In genomic region chr10:59556541-59556940, GRCm38 (mm10) we compare ENCODE assay signal across 25 mouse cellular contexts. TPM values are rescaled to one million over a fixed set of nuclear protein-coding genes. Genes with fewer than 3 reads are reported as not detected.
A peak's percentile ranks its signal among the peaks of the same experiment; 100 is the strongest.
DNase-seq lines count a peak whose midpoint lies in the region; ATAC-seq lines count a peak whose summit lies in the region.
"Had no signal": no experiment of that assay in that cellular context is flagged by ENCODE, and none has a peak within 500 bp of the region (broad histone marks: within the 10 kb centered on the region; RNA-seq: fewer than 3 reads in every experiment).

No protein-coding gene starts in this region.

- no peaks in the 10 kb centered on the region for H3K27me3 ChIP-seq in heart, embryonic 16.5 days (ENCODE audit: control insufficient read depth, insufficient read depth, low read length)
- no peaks in the 10 kb centered on the region for H3K27me3 ChIP-seq in heart, embryonic 11.5 days (ENCODE audit: control insufficient read depth, insufficient read depth, low read length)
- H3K27me3 ChIP-seq in limb, embryonic 10.5 days (ENCODE audit: low read depth, poor library complexity, severe bottlenecking): no peaks in the 10 kb centered on the region
- H3K27me3 ChIP-seq: CH12.LX; embryonic facial prominence, embryonic 12.5 days; forebrain, embryonic 12.5 days; intestine, embryonic 15.5 days had no signal

- no peak for ATAC-seq in heart, embryonic 16.5 days (replicated peaks; ENCODE audit: extremely low read depth, insufficient read depth, low FRiP score)
- no peak for ATAC-seq in heart, embryonic 11.5 days (replicated peaks; ENCODE audit: insufficient number of reproducible peaks, low FRiP score, low TSS enrichment)
- no peak for ATAC-seq in erythroid progenitor cell, adult 5-6 weeks (replicated peaks; ENCODE audit: low FRiP score, poor library complexity, severe bottlenecking)
- ATAC-seq: forebrain, embryonic 16.5 days; intestine, embryonic 15.5 days had no signal

- no peak overlapping the region for H3K4me2 ChIP-seq in heart, embryonic 16.5 days (ENCODE audit: low read depth, low read length)
- no peak overlapping the region for H3K4me2 ChIP-seq in heart, embryonic 11.5 days
- H3K4me2 ChIP-seq: embryonic facial prominence, embryonic 12.5 days; forebrain, embryonic 12.5 days; hindbrain, embryonic 14.5 days; intestine, embryonic 15.5 days had no signal

- H3K9ac ChIP-seq in heart, embryonic 16.5 days (ENCODE audit: low read length): no peak overlapping the region
- H3K9ac ChIP-seq in heart, embryonic 11.5 days (ENCODE audit: low read depth, low read length): no peak overlapping the region
- H3K9ac ChIP-seq: embryonic facial prominence, embryonic 12.5 days; forebrain, embryonic 12.5 days; hindbrain, embryonic 14.5 days; intestine, embryonic 15.5 days had no signal

- peaks cover 10% of the 10 kb centered on the region for H3K4me1 ChIP-seq in heart, embryonic 16.5 days (ENCODE audit: control insufficient read depth, insufficient read depth, low read length)
- H3K4me1 ChIP-seq in heart, embryonic 11.5 days (ENCODE audit: control insufficient read depth, insufficient read depth, low read length): peaks cover 11% of the 10 kb centered on the region
- H3K4me1 ChIP-seq in limb, embryonic 10.5 days: peaks cover 8% of the 10 kb centered on the region

- no peak overlapping the region for H3K4me3 ChIP-seq in heart, embryonic 16.5 days (ENCODE audit: low read length)
- no peak overlapping the region for H3K4me3 ChIP-seq in heart, embryonic 11.5 days (ENCODE audit: low read depth, low read length)
- H3K4me3 ChIP-seq in limb, embryonic 10.5 days: no peak overlapping the region
- H3K4me3 ChIP-seq: embryonic facial prominence, embryonic 12.5 days; forebrain, embryonic 12.5 days; hindbrain, embryonic 10.5 days; intestine, embryonic 15.5 days had no signal

- H3K27ac ChIP-seq in heart, embryonic 16.5 days (ENCODE audit: low read length): 0 out of 2 replicates have a peak overlapping the region, but pooled peaks have one; percentile 9
- H3K27ac ChIP-seq in heart, embryonic 11.5 days (ENCODE audit: low read depth, low read length): no peak overlapping the region
- H3K27ac ChIP-seq in limb, embryonic 10.5 days: peak overlapping the region; percentile 30; the same call in 1 of the 2 replicates
- H3K27ac ChIP-seq: embryonic facial prominence, embryonic 12.5 days; forebrain, embryonic 12.5 days; hindbrain, embryonic 10.5 days; hindbrain, embryonic 14.5 days had no signal

- H3K9me3 ChIP-seq in heart, embryonic 16.5 days (replicated peaks; ENCODE audit: control insufficient read depth, low read length): 0 out of 2 replicates have a peak, but pooled peaks cover 2% of the 10 kb centered on the region
- no peaks in the 10 kb centered on the region for H3K9me3 ChIP-seq in heart, embryonic 11.5 days (replicated peaks; ENCODE audit: control insufficient read depth, low read length)
- no peaks in the 10 kb centered on the region for H3K9me3 ChIP-seq in limb, embryonic 10.5 days (replicated peaks)
- H3K9me3 ChIP-seq: embryonic facial prominence, embryonic 12.5 days; forebrain, embryonic 12.5 days; hindbrain, embryonic 10.5 days; intestine, embryonic 15.5 days had no signal

- 20% methylated on average over 5 of the region's 5 CpGs for WGBS in heart, embryonic 16.5 days
- WGBS in heart, embryonic 11.5 days (ENCODE audit: insufficient replicate concordance): 13% methylated on average over 5 of the region's 5 CpGs
- WGBS in limb, embryonic 10.5 days: 40% methylated on average over 5 of the region's 5 CpGs

- peak; percentile 72 for DNase-seq in heart, adult 11 months
- DNase-seq in heart, adult 9 months (ENCODE audit: low spot score in 2 of 2): no peak
- no peak for DNase-seq in limb, embryonic 10.5 days (ENCODE audit: low spot score)
- DNase-seq: adrenal gland, postnatal 10 days; cerebellum, postnatal 14 days; gastrocnemius, postnatal 10 days; heart, postnatal 10 days; kidney, adult 18-20 months had no signal

- H3K36me3 ChIP-seq in heart, embryonic 16.5 days (ENCODE audit: control insufficient read depth, insufficient read depth): no peaks in the 10 kb centered on the region
- no peaks in the 10 kb centered on the region for H3K36me3 ChIP-seq in heart, embryonic 11.5 days (ENCODE audit: control insufficient read depth, insufficient read depth, low read length)
- H3K36me3 ChIP-seq in limb, embryonic 10.5 days: no peaks in the 10 kb centered on the region
- H3K36me3 ChIP-seq: embryonic facial prominence, embryonic 12.5 days; forebrain, embryonic 12.5 days; G1E; hindbrain, embryonic 10.5 days; intestine, embryonic 15.5 days had no signal

RNA-seq across cellular contexts. Expression of gene Gm10322, which starts 59.3 kb away (rescaled TPM):
- polyA plus RNA-seq in heart, embryonic 16.5 days (2015; fragmentation: Nextera tagmentation; extraction: Ambion mirVana): not detected in 2 replicates
- not detected in 2 replicates for polyA plus RNA-seq in heart, embryonic 11.5 days (2014; fragmentation: Nextera tagmentation; extraction: Ambion mirVana)
- polyA plus RNA-seq in limb, embryonic 10.5 days (2016; fragmentation: Nextera tagmentation; extraction: Ambion mirVana): not detected in 2 replicates
- not detected in 2 replicates for total RNA-seq in erythroid progenitor cell, adult 5-6 weeks (2015; ENCODE audit: low replicate concordance)
- not detected in 2 replicates for total RNA-seq in erythroid progenitor cell, adult 5-6 weeks (2017; ENCODE audit: low replicate concordance)
- total RNA-seq: adrenal gland, postnatal 10 days; adrenal gland, postnatal 4 days; CH12.LX; G1E; gastrocnemius, postnatal 10 days; gastrocnemius, postnatal 4 days; heart, adult 8-10 months; heart, postnatal 10 days had no signal
- polyA plus RNA-seq: cerebellum, adult 2 months; cortical plate, adult 2 months; embryonic facial prominence, embryonic 12.5 days; forebrain, embryonic 12.5 days; forebrain, embryonic 16.5 days; frontal cortex, adult 2 months; G1E; hindbrain, embryonic 10.5 days; hindbrain, embryonic 14.5 days; intestine, embryonic 15.5 days had no signal

RNA-seq across cellular contexts. Expression of gene Mcu, which starts 60.0 kb away (rescaled TPM):
- 22.2 and 23.8 TPM in 2 replicates for polyA plus RNA-seq in heart, embryonic 16.5 days (2015; fragmentation: Nextera tagmentation; extraction: Ambion mirVana)
- polyA plus RNA-seq in heart, embryonic 11.5 days (2014; fragmentation: Nextera tagmentation; extraction: Ambion mirVana): 27.4 and 28.5 TPM in 2 replicates
- 17.4 and 28.3 TPM in 2 replicates for polyA plus RNA-seq in limb, embryonic 10.5 days (2016; fragmentation: Nextera tagmentation; extraction: Ambion mirVana)
- 14.7 and 17.3 TPM in 2 replicates for total RNA-seq in erythroid progenitor cell, adult 5-6 weeks (2015; ENCODE audit: low replicate concordance)
- 14.8 and 16.8 TPM in 2 replicates for total RNA-seq in erythroid progenitor cell, adult 5-6 weeks (2017; ENCODE audit: low replicate concordance)
